Mouse (Mus musculus) stomach, postnatal 0 days (tissue): ENCODE data around the gene 1810010D01Rik. TPM values are rescaled to one million over a fixed set of nuclear protein-coding genes. Genes with fewer than 3 reads are reported as not detected.

Source experiments
- ATAC-seq: fragments of 200-750 bp; cut with Nextera tagmentation; 2 replicates; pipeline ENCODE4 v1.8.0; 2017; ENCODE audit not compliant: low FRiP score, low TSS enrichment
- DNase-seq: peaks from one replicate; pipeline ENCODE4 v3.0.0-alpha.2; 2016; ENCODE audit warnings: low spot score
- H3K27ac ChIP-seq: fragments of 300-500 bp; sonication (generic); replicated peaks from 2 replicates; pipeline ENCODE4 v1.5.1; 2014; ENCODE audit warnings: mild to moderate bottlenecking, control low read depth
- H3K27me3 ChIP-seq: fragments of 300-500 bp; sonication (generic); 2 replicates; pipeline ENCODE4 v1.6.1; 2014; ENCODE audit warnings: low read length; ENCODE audit not compliant: control insufficient read depth, insufficient read depth
- H3K36me3 ChIP-seq: fragments of 300-500 bp; sonication (generic); 2 replicates; pipeline ENCODE4 v1.6.1; 2014; ENCODE audit warnings: low read length, mixed read lengths; ENCODE audit not compliant: control insufficient read depth, insufficient read depth
- H3K4me1 ChIP-seq: fragments of 300-500 bp; sonication (generic); replicated peaks from 2 replicates; pipeline ENCODE4 v1.6.1; 2014; ENCODE audit warnings: antibody characterized with exemption; ENCODE audit not compliant: control insufficient read depth, insufficient read depth
- H3K4me2 ChIP-seq: fragments of 300-500 bp; sonication (generic); replicated peaks from 2 replicates; pipeline ENCODE4 v1.6.1; 2014; ENCODE audit warnings: low read depth, mild to moderate bottlenecking, control low read depth, moderate library complexity
- H3K4me3 ChIP-seq: fragments of 300-500 bp; sonication (generic); 2 replicates; pipeline ENCODE4 v1.5.1; 2014; ENCODE audit warnings: low read depth, low read length, control low read depth
- H3K9ac ChIP-seq: fragments of 300-500 bp; sonication (generic); 2 replicates; pipeline ENCODE4 v1.6.1; 2014; ENCODE audit warnings: mild to moderate bottlenecking, low read length, control low read depth, mixed read lengths
- H3K9me3 ChIP-seq: fragments of 300-500 bp; sonication (generic); 2 replicates; pipeline ENCODE4 v1.6.1; 2016; ENCODE audit warnings: low read length; ENCODE audit not compliant: control insufficient read depth
- CTCF ChIP-seq: IDR thresholded peaks from 2 replicates; pipeline ENCODE4 v1.5.1; 2016; ENCODE audit warnings: antibody characterized with exemption, low read depth, mild to moderate bottlenecking, moderate library complexity
- EP300 ChIP-seq: optimal IDR thresholded peaks from 2 replicates; pipeline ENCODE3; 2016; ENCODE audit warnings: antibody characterized with exemption
- WGBS: fragments of 180-500 bp; shearing (Covaris S2); extraction: QIAGEN DNeasy Blood & Tissue Kit; methylation state at CpG from one replicate; pipeline ENCODE4 v1.1.7; 2014; 5-methylcytosine and 5-hydroxymethylcytosine counted together
- polyA plus RNA-seq: library from polyadenylated mRNA; unstranded; fragments of >200 nt; fragmentation: Nextera tagmentation; extraction: Ambion mirVana; gene quantifications from 2 replicates; pipeline ENCODE4 v1.2.1, GENCODE M21; 2015

1810010D01Rik gene
- polyA plus RNA-seq, 1 experiment from 2014 or later: 111 TPM

- no peak for DNase-seq
- H3K27ac ChIP-seq: no peak overlapping the region
- no peaks in the 10 kb centered on the region for H3K36me3 ChIP-seq
- H3K4me1 ChIP-seq: 0 out of 2 replicates have a peak, but pooled peaks cover 3% of the 10 kb centered on the region
- no peak overlapping the region for H3K9ac ChIP-seq
- 42% methylated on average over 5 of the region's 5 CpGs for WGBS
- no peak for ATAC-seq
- TF ChIP-seq CTCF (no peak), EP300 (no peak)
- H3K9me3 ChIP-seq: no peaks in the 10 kb centered on the region
- H3K27me3 ChIP-seq: no peaks in the 10 kb centered on the region
- no peak overlapping the region for H3K4me3 ChIP-seq
- H3K4me2 ChIP-seq: no peak overlapping the region
Observed at GRCm38 (mm10) chr7:145179691-145180091, 28.2 kb downstream of the 1810010D01Rik start.

GRCm38 (mm10) chr7:145176750-145177589 is 30.9 kb downstream of the 1810010D01Rik start:
- DNase-seq (no peak), ATAC-seq (no peak)
- H3K27me3 ChIP-seq: no peaks in the 10 kb centered on the region
- H3K27ac ChIP-seq: no peak overlapping the region
- 0 out of 2 replicates have a peak overlapping the region, but pooled peaks have one; percentile 18 for H3K9ac ChIP-seq
- H3K9me3 ChIP-seq: no peaks in the 10 kb centered on the region
- WGBS: 63% methylated on average over 15 of the region's 15 CpGs
- H3K4me3 ChIP-seq: no peak overlapping the region
- 0 out of 2 replicates have a peak, but pooled peaks cover 3% of the 10 kb centered on the region for H3K4me1 ChIP-seq
- TF ChIP-seq EP300 (no peak), CTCF (no peak)
- H3K36me3 ChIP-seq: no peaks in the 10 kb centered on the region
- no peak overlapping the region for H3K4me2 ChIP-seq

GRCm38 (mm10) chr7:145173563-145173962 is 34.4 kb downstream of the 1810010D01Rik start:
- Histone ChIP-seq H3K36me3 (no peaks in the 10 kb centered on the region), H3K4me2 (no peak overlapping the region), H3K4me3 (no peak overlapping the region), H3K9ac (no peak overlapping the region), H3K4me1 (no peaks in the 10 kb centered on the region), H3K9me3 (no peaks in the 10 kb centered on the region), H3K27ac (no peak overlapping the region), H3K27me3 (no peaks in the 10 kb centered on the region)
- 61% methylated on average over 15 of the region's 15 CpGs for WGBS
- DNase-seq: no peak
- TF ChIP-seq EP300: no peak
- TF ChIP-seq CTCF: no peak
- no peak for ATAC-seq

- Histone ChIP-seq H3K4me3 (no peak overlapping the region), H3K36me3 (no peaks in the 10 kb centered on the region), H3K27me3 (no peaks in the 10 kb centered on the region), H3K4me2 (no peak overlapping the region), H3K9ac (no peak overlapping the region), H3K27ac (no peak overlapping the region), H3K4me1 (no peaks in the 10 kb centered on the region), H3K9me3 (no peaks in the 10 kb centered on the region)
- TF ChIP-seq EP300 (no peak), CTCF (peak; percentile 11; the same call in 1 of the 2 replicates)
- WGBS: 22% methylated on average over 12 of the region's 12 CpGs
- DNase-seq: no peak
- ATAC-seq: peak; percentile 53; the same call in 1 of the 2 replicates
Observed at GRCm38 (mm10) chr7:145173116-145173515, 34.8 kb downstream of the 1810010D01Rik start.

- ATAC-seq: no peak
Observed at GRCm38 (mm10) chr7:145169703-145170102, 38.2 kb downstream of the 1810010D01Rik start.

More at GRCm38 (mm10) chr7:145169703-145170102, 38.2 kb downstream of the 1810010D01Rik start:
- WGBS: 71% methylated on average over 3 of the region's 3 CpGs
- Histone ChIP-seq H3K9me3 (no peaks in the 10 kb centered on the region), H3K27ac (no peak overlapping the region), H3K4me3 (no peak overlapping the region), H3K36me3 (no peaks in the 10 kb centered on the region), H3K27me3 (no peaks in the 10 kb centered on the region), H3K4me1 (no peaks in the 10 kb centered on the region), H3K4me2 (no peak overlapping the region), H3K9ac (no peak overlapping the region)
- TF ChIP-seq EP300 (no peak), CTCF (no peak)
- no peak for DNase-seq
